Mouse (Mus musculus): ENCODE measurements around the gene Hoxc9.

Gene Hoxc9

GRCm38 (mm10) chr15:103027266-103028235, 51.3 kb downstream of the Hoxc9 start:
- DNase-seq = no peak

DNA sequence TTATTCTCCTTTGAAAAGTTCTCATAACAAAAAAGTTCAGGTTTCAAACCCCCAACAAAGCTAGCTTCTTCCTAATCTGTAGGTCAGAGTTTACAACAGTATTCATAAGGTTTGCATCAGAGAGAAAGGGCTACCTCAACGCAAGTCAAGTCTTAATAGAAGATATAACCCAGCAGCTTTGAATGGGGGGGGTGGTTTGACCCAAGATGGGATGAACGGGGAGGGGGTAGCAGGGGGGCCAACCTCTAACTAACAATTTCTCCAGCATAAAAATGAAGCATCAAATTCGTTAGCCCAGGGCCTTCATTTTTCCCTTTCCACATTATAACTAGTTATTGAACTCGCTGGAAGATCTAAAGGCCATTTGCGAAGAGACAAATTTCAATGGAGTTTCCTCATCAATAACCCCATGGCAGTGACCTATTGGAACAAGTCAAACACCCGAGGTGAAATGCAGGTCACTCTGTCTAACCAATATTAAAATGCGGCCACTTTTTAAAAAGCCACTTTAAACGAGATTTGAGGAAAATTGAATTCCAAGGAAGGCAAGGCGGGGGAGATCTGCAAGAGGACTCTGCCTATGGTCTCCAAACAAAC, 52.8 kb downstream of the Hoxc9 start:
- no peak for DNase-seq

DNA sequence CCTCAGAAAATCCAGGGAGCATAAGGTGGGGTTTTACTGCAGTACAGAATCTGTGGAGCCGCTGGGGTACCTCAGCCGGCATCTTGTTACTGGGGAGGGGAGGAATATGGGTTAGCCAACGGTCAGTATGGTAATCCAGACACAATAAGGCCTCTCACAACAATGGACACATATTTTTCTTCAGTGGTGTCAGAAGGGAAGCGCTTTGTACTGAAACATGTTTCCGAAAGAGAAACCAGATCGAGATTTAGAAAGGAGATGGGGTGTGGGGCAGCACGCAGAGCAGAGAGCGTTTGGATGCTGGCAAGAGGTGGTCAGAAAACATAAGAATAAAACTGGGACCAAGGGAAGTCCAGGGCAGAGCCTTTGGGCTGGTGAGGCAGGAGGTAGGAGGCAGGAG, 53.9 kb downstream of the Hoxc9 start:
- no peak for DNase-seq

DNA sequence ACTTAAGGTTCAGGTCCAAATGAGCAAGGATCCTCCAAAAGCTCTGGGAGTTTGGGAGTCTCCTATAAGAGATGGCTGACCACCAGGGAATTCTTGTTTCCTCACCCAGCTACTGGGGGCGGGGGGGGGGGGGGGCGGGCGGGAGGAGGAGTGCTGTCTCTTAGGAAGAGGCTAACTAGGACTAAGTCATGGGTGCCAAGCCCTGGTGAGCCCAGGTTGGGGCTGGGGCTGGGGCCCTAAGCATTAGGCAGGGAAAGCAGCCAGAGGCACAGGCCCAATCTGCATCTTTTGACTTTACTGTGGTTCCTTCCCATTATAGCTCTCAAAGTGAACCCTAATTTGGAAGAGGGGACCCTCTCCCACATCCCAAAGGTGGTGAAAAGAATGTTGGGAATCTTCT, 55.9 kb downstream of the Hoxc9 start:
- DNase-seq = no peak

- DNase-seq = no peak
Measured at GRCm38 (mm10) chr15:103032646-103033575, 56.7 kb downstream of the Hoxc9 start.

DNA sequence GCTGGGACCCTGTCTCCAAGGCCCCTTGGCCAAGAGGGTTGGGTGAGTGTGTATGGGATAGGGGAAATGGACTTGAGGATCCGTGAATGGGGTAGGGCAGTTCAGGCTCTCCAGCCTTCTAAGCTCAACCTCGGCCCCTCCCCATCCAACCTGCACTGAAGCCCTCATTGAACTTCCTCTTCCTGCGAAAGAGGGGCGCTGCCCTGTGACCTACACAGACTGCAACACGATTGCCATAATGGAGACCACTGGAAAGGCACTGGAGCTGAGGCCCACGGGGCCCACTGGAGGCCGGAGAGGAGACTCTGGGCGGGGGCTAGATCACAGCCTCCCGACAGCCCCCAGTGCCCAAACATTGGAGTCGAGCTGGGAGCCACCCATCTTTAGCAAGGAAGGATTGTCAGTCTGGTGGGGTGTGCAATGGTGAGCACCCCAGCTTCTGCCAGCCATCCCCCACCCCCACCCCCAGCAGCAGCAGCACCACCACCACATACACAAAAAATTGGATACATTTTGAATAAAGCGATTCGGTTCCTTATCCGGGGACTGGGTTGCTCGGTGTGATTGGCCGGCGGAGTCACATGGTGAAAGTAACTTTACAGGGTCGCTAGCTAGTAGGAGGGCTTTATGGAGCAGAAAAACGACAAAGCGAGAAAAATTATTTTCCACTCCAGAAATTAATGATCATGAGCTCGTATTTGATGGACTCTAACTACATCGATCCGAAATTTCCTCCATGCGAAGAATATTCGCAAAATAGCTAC, 58.0 kb downstream of the Hoxc9 start:
- DNase-seq = no peak
